Mouse (Mus musculus) CH12.LX (cell line): ENCODE measurements around the gene Tm9sf3. TPM values are rescaled to one million over a fixed set of nuclear protein-coding genes. Genes with fewer than 3 reads are reported as not detected.

Source experiments
- DNase-seq: peaks from one replicate; pipeline ENCODE4 v3.0.0-alpha.2; 2013; ENCODE audit errors: extremely low read depth
- H3K27ac ChIP-seq: 2 replicates; pipeline ENCODE4 v1.5.1; 2012; ENCODE audit warnings: low read depth, mild to moderate bottlenecking, control low read depth, moderate library complexity; ENCODE audit not compliant: insufficient read depth
- H3K27me3 ChIP-seq: replicated peaks from 2 replicates; pipeline ENCODE3; 2012; ENCODE audit warnings: inconsistent platforms
- H3K36me3 ChIP-seq, 2 experiments: replicated peaks in 1 of 2; 2 replicates each; pipeline versions ENCODE3 to v1.6.1; 2012; ENCODE audit warnings: inconsistent platforms in 1 of 2, low read length in 1 of 2, mild to moderate bottlenecking in 1 of 2, mixed read lengths in 1 of 2, moderate library complexity in 1 of 2; ENCODE audit not compliant: control insufficient read depth in 1 of 2, insufficient read depth in 1 of 2
- H3K4me1 ChIP-seq, 2 experiments: 2 replicates each; pipeline ENCODE4 v1.6.1; 2012; ENCODE audit warnings: inconsistent platforms in 1 of 2, moderate library complexity in 1 of 2; ENCODE audit not compliant: insufficient read depth in 2 of 2, control insufficient read depth in 1 of 2
- H3K4me2 ChIP-seq: 2 replicates; pipeline ENCODE4 v1.6.1; 2012; ENCODE audit warnings: low read depth, mild to moderate bottlenecking, control low read depth; ENCODE audit not compliant: poor library complexity, insufficient read depth, severe bottlenecking
- H3K4me3 ChIP-seq, 3 experiments: fragments of 150-350 bp in 1 of 3; sonication (generic) in 1 of 3; replicated peaks in 1 of 3; 2 replicates each; pipeline versions ENCODE3 to v1.5.1; 2011 to 2012; ENCODE audit warnings: low read depth in 2 of 3, low read length in 2 of 3, mild to moderate bottlenecking in 2 of 3, moderate library complexity in 2 of 3, control low read depth in 1 of 3, improper control_type of control experiment in 1 of 3, inconsistent platforms in 1 of 3, mixed read lengths in 1 of 3; ENCODE audit not compliant: poor library complexity in 1 of 3
- H3K79me2 ChIP-seq: replicated peaks from 2 replicates; pipeline ENCODE4 v1.6.1; 2012; ENCODE audit warnings: mild to moderate bottlenecking, moderate library complexity; ENCODE audit not compliant: control insufficient read depth, poor library complexity, insufficient read depth, severe bottlenecking; ENCODE audit errors: extremely low read depth
- H3K9ac ChIP-seq: 2 replicates; pipeline ENCODE4 v1.6.1; 2012; ENCODE audit warnings: low read depth, mild to moderate bottlenecking, control low read depth, moderate library complexity; ENCODE audit not compliant: insufficient read depth
- H3K9me3 ChIP-seq: replicated peaks from 2 replicates; pipeline ENCODE3; 2012; ENCODE audit warnings: low read length, inconsistent platforms, mixed read lengths
- BHLHE40 ChIP-seq: IDR thresholded peaks from 2 replicates; pipeline ENCODE4 v1.6.1; 2011; ENCODE audit warnings: mild to moderate bottlenecking, low read depth, low read length, improper control_type of control experiment
- CHD2 ChIP-seq: IDR thresholded peaks from 2 replicates; pipeline ENCODE4 v1.6.1; 2011; ENCODE audit warnings: low read length, improper control_type of control experiment
- CTCF ChIP-seq, 2 experiments: IDR thresholded peaks in 1 of 2; conservative IDR thresholded peaks in 1 of 2; 2 replicates each; pipeline ENCODE4 v1.5.1; 2011 to 2012; ENCODE audit warnings: low read depth in 2 of 2, low read length in 2 of 2, improper control_type of control experiment in 1 of 2, inconsistent platforms in 1 of 2, mild to moderate bottlenecking in 1 of 2, moderate library complexity in 1 of 2
- E2F4 ChIP-seq: IDR thresholded peaks from 2 replicates; pipeline ENCODE4 v1.6.1; 2011; ENCODE audit warnings: low read depth, low read length, improper control_type of control experiment; ENCODE audit not compliant: insufficient replicate concordance
- ELF1 ChIP-seq: IDR thresholded peaks from 2 replicates; pipeline ENCODE4 v1.6.1; 2014; ENCODE audit warnings: low read depth, mild to moderate bottlenecking, inconsistent platforms, low read length, improper control_type of control experiment
- EP300 ChIP-seq: IDR thresholded peaks from 2 replicates; pipeline ENCODE4 v1.6.1; 2011; ENCODE audit warnings: low read length, improper control_type of control experiment
- HCFC1 ChIP-seq: IDR thresholded peaks from 2 replicates; pipeline ENCODE4 v1.6.1; 2012; ENCODE audit warnings: low read depth, mild to moderate bottlenecking, inconsistent platforms, low read length, improper control_type of control experiment
- IRF4 ChIP-seq: IDR thresholded peaks from 2 replicates; pipeline ENCODE4 v1.6.1; 2014; ENCODE audit warnings: low read depth, mild to moderate bottlenecking, inconsistent platforms, low read length, improper control_type of control experiment
- JUN ChIP-seq: IDR thresholded peaks from 2 replicates; pipeline ENCODE4 v1.6.1; 2011; ENCODE audit warnings: low read depth, mild to moderate bottlenecking, low read length, improper control_type of control experiment, moderate library complexity; ENCODE audit not compliant: insufficient read depth
- JUND ChIP-seq: conservative IDR thresholded peaks from 2 replicates; pipeline ENCODE4 v1.6.1; 2011; ENCODE audit warnings: low read depth, low read length, improper control_type of control experiment
- KAT2A ChIP-seq: IDR thresholded peaks from 2 replicates; pipeline ENCODE4 v1.6.1; 2012; ENCODE audit warnings: low read length, improper control_type of control experiment, inconsistent platforms; ENCODE audit not compliant: insufficient replicate concordance
- MAZ ChIP-seq: IDR thresholded peaks from 2 replicates; pipeline ENCODE4 v1.6.1; 2012; ENCODE audit warnings: low read depth, mild to moderate bottlenecking, inconsistent platforms, low read length, improper control_type of control experiment, moderate library complexity
- MEF2A ChIP-seq: IDR thresholded peaks from 2 replicates; pipeline ENCODE4 v1.6.1; 2014; ENCODE audit warnings: low read depth, mild to moderate bottlenecking, inconsistent platforms, low read length, improper control_type of control experiment, borderline replicate concordance
- MXI1 ChIP-seq: IDR thresholded peaks from 2 replicates; pipeline ENCODE4 v1.6.1; 2011; ENCODE audit warnings: mild to moderate bottlenecking, low read depth, low read length, improper control_type of control experiment
- MYC ChIP-seq: IDR thresholded peaks from 2 replicates; pipeline ENCODE4 v1.6.1; 2011; ENCODE audit warnings: low read depth, mild to moderate bottlenecking, improper control_type of control experiment, low read length
- NRF1 ChIP-seq: IDR thresholded peaks from 2 replicates; pipeline ENCODE4 v1.6.1; 2014; ENCODE audit warnings: low read depth, mild to moderate bottlenecking, inconsistent platforms, low read length, improper control_type of control experiment, moderate library complexity
- PAX5 ChIP-seq: IDR thresholded peaks from 2 replicates; pipeline ENCODE4 v1.6.1; 2012; ENCODE audit warnings: low read length, inconsistent platforms, mixed read lengths
- POLR2A ChIP-seq: IDR thresholded peaks from 2 replicates; pipeline ENCODE4 v1.6.1; 2011; ENCODE audit warnings: low read depth, mild to moderate bottlenecking, improper control_type of control experiment, low read length
- RAD21 ChIP-seq: IDR thresholded peaks from 2 replicates; pipeline ENCODE4 v1.6.1; 2011; ENCODE audit warnings: low read depth, mild to moderate bottlenecking, low read length, improper control_type of control experiment, moderate library complexity
- RCOR1 ChIP-seq: conservative IDR thresholded peaks from 2 replicates; pipeline ENCODE4 v1.6.1; 2012; ENCODE audit warnings: low read depth, mild to moderate bottlenecking, inconsistent platforms, low read length, improper control_type of control experiment
- SIN3A ChIP-seq: IDR thresholded peaks from 2 replicates; pipeline ENCODE4 v1.6.1; 2012; ENCODE audit warnings: low read length, improper control_type of control experiment, inconsistent platforms
- SMC3 ChIP-seq: IDR thresholded peaks from 2 replicates; pipeline ENCODE4 v1.6.1; 2011; ENCODE audit warnings: low read depth, low read length, improper control_type of control experiment
- TCF12 ChIP-seq: IDR thresholded peaks from 2 replicates; pipeline ENCODE4 v1.6.1; 2014; ENCODE audit warnings: low read depth, mild to moderate bottlenecking, inconsistent platforms, low read length, improper control_type of control experiment
- USF1 ChIP-seq: IDR thresholded peaks from 2 replicates; pipeline ENCODE4 v1.6.1; 2014; ENCODE audit warnings: low read depth, mild to moderate bottlenecking, inconsistent platforms, low read length, improper control_type of control experiment
- USF2 ChIP-seq: conservative IDR thresholded peaks from 2 replicates; pipeline ENCODE4 v1.6.1; 2011; ENCODE audit warnings: low read depth, low read length, improper control_type of control experiment
- ZKSCAN1 ChIP-seq: IDR thresholded peaks from 2 replicates; pipeline ENCODE4 v1.6.1; 2012; ENCODE audit warnings: low read depth, inconsistent platforms, low read length, improper control_type of control experiment, borderline replicate concordance
- ZNF384 ChIP-seq: IDR thresholded peaks from 2 replicates; pipeline ENCODE4 v1.6.1; 2012; ENCODE audit warnings: low read depth, low read length, improper control_type of control experiment, inconsistent platforms
- dilution Hi-C: fragments of 300-500 bp; cut with MboI; formaldehyde crosslinking; loops from 2 replicates; pipeline ENCODE4 v1.14.3; 2020; ENCODE audit warnings: low sequenced_read_pairs; ENCODE audit not compliant: extremely low pct_unique_long_range_greater_than_20kb, extremely low pct_ligation_motif_present
- in situ Hi-C: fragments of 300-500 bp; cut with MboI; formaldehyde crosslinking; loops from 3 replicates; pipeline ENCODE4 v1.14.3; 2019; ENCODE audit warnings: low sequenced_read_pairs, low pct_ligation_motif_present, low pct_unique_long_range_greater_than_20kb, mixed read lengths
- polyA plus RNA-seq: library from polyadenylated mRNA; unstranded; fragments of >175 nt; gene quantifications from 2 replicates; pipeline ENCODE4 v1.2.1, GENCODE M21; 2012; ENCODE audit warnings: low read depth; ENCODE audit not compliant: insufficient read length
- total RNA-seq, 2 experiments: library from RNA; depleted of rRNA; stranded (reverse); fragments of 300-350 nt in 1 of 2; fragments of >200 nt in 1 of 2; gene quantifications; 2 replicates each; pipeline ENCODE4 v1.2.3; 2012 to 2014

Tm9sf3 gene
- total and polyA plus RNA-seq, 3 experiments = 137 to 294 (median 182) TPM

GRCm38 (mm10) chr19:41204159-41205081, 59.4 kb downstream of the Tm9sf3 start:
- Histone ChIP-seq H3K36me3 (peaks cover 0 to 9% of the 10 kb centered on the region in 2 experiments), H3K4me3 (no peak overlapping the region), H3K9ac (no peak overlapping the region), H3K4me1 (peaks cover 7 to 13% of the 10 kb centered on the region in 2 experiments; a peak in 2 of 4 replicates), H3K79me2 (no peaks in the 10 kb centered on the region), H3K27me3 (peaks cover 17% of the 10 kb centered on the region), H3K27ac (no peak overlapping the region), H3K4me2 (no peak overlapping the region), H3K9me3 (no peaks in the 10 kb centered on the region)
- no peak for TF ChIP-seq JUN
- no peak for TF ChIP-seq PAX5
- no peak for TF ChIP-seq NRF1
- TF ChIP-seq MEF2A = no peak
- TF ChIP-seq IRF4 = no peak
- 0 out of 2 replicates have a peak, but pooled peaks have one; percentile 13 for TF ChIP-seq ELF1
- no peak for TF ChIP-seq BHLHE40
- no peak for TF ChIP-seq HCFC1
- no peak for TF ChIP-seq KAT2A
- no peak for TF ChIP-seq MAZ
- TF ChIP-seq USF2 = no peak
- no peak for TF ChIP-seq ZKSCAN1
- no peak for TF ChIP-seq MXI1
- no peak for TF ChIP-seq RCOR1
- TF ChIP-seq CTCF (conservative IDR thresholded peaks at IDR 0.05 in 1 of 2, IDR thresholded peaks at IDR 0.05 in 1 of 2; ENCODE audit: low read depth in 2 of 2, low read length in 2 of 2) = peak in 1 of 2 experiments; percentile 52; a peak in 2 of 4 replicates
- no peak for TF ChIP-seq MYC
- no peak for TF ChIP-seq TCF12
- TF ChIP-seq ZNF384 = no peak
- TF ChIP-seq RAD21 = peak; percentile 26
- TF ChIP-seq POLR2A = no peak
- TF ChIP-seq EP300 = no peak
- no peak for TF ChIP-seq USF1
- TF ChIP-seq E2F4 = no peak
- no peak for TF ChIP-seq SIN3A
- peak; percentile 47 for TF ChIP-seq SMC3
- TF ChIP-seq CHD2 = no peak
- no peak for TF ChIP-seq JUND
- dilution Hi-C loops = no loop called here
- no peak for DNase-seq
- in situ Hi-C loops = no loop called here
